Mouse (Mus musculus) layer of hippocampus, adult 9-11 months (tissue): Measurements from ENCODE around the gene Tmem25.

Experiments
- DNase-seq: peaks from one replicate; pipeline ENCODE4 v3.0.0; 2022

Tmem25 gene

GRCm38 (mm10) chr9:44799102-44799957 lies at the start of gene Tmem25:
TSS of gene Tmem25 (minus strand) at chr9:44799307.
- peak; percentile 91 for DNase-seq

- DNase-seq = no peak
Measured at GRCm38 (mm10) chr9:44847446-44847845, 48.3 kb upstream of the Tmem25 start.

GRCm38 (mm10) chr9:44841241-44841640 lies 42.1 kb upstream of the Tmem25 start:
- DNase-seq = no peak

- DNase-seq = peak; percentile 59
Measured at GRCm38 (mm10) chr9:44836439-44836838, 37.3 kb upstream of the Tmem25 start.

DNA sequence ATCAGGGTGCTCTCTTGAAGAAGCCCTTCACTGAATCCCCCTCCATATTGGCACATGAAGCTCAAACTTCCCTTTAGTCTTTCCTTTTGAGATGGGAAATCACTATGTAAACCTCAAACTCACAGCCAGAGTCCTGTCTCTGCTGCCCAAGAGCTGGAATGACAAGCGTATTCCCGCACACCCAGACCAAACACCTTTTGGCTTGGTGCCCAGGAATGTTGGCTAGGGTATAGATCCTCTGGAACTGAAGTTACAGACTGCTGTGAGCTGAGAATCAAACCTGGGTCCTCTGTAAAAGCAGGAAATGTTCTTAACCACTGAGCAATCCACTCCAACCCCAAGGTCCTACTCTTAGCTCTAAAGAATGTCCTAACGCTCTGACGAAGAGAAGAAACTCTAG lies 33.2 kb upstream of the Tmem25 start:
- DNase-seq = no peak

DNA sequence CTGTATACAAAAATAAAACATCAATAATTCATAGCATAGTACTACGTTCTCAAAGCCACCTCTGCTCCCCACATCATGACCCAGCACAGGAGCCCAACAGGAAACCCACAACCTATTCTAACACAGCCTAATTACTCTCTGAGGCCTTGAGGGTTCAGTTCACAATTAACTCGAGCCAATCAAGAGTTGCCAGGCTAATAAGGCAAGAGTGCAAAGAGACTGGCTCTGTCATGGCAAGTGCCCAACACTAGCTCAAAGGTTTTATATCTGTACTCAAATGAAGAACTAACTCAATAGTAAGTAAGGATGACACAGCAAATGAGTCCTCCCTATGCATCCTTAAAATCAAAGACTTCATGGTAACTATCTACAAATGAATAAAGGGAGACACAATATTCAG lies 31.4 kb upstream of the Tmem25 start:
- no peak for DNase-seq

GRCm38 (mm10) chr9:44828944-44829343 lies 29.8 kb upstream of the Tmem25 start:
- peak; percentile 49 for DNase-seq

DNA sequence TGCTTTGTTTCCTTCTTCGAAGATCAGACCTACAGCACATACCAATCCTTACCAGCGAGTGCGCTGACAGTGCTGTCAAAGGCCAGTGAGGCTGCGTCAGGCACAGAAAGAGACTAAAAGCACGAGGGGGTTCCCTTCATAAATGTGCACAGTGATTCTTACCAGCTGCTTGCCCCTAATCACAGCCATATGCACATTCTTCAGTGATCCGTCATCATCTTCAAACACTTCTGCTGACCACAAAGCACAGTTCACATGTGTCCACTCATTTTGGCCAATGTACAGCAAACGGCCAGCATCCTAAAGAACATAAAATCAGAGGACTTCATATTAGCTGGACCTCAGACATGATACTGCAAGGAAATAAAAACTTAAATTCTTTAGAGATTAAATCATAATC lies 27.6 kb upstream of the Tmem25 start:
- no peak for DNase-seq

GRCm38 (mm10) chr9:44819920-44820827 lies 21.1 kb upstream of the Tmem25 start:
- DNase-seq = no peak

GRCm38 (mm10) chr9:44817522-44817921 lies 18.4 kb upstream of the Tmem25 start:
- peak; percentile 68 for DNase-seq

DNA sequence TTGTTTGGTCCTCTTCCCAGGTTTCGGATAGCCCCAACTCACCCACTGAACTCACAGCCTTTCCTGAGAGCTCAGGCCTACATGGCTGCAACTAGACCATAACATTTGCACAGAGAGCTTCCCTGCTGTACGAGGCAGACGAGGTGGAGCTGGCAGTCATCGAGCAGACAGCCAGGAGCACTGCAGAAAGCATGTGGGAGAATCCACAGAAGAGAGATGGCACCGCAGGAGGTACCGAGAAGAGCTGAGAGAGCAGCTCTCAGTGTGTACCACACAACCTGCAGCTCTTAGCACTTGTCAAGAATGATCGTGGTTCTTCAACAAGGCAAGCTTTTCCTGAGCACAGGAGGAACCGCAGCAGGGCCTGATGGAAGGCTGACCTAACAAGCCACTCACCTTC lies 15.1 kb upstream of the Tmem25 start:
- DNase-seq = no peak

- DNase-seq = no peak
Measured at GRCm38 (mm10) chr9:44810316-44810715, 11.2 kb upstream of the Tmem25 start.

GRCm38 (mm10) chr9:44807778-44808177 lies 8.7 kb upstream of the Tmem25 start:
- DNase-seq = no peak

GRCm38 (mm10) chr9:44807141-44807540 lies 8.0 kb upstream of the Tmem25 start:
- DNase-seq = no peak

DNA sequence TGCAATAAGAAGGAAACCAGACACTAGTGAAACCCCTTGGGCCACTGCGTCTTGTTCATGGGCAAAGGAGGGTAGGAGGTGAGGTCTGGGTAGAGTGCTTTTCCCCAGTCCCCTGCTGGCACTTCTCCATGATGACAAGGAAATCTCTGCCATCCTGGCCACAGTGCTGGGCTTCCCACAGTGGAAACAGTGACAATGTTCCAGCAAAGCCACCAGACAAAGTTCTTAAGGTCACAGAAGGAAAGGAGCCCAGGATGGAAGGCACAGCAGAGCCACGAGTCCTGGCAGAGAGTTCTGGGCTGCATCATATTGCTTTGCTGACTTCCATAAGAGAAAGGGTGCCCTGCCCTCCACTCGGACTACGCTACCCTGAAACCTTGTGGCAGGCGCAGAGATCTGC lies 6.4 kb upstream of the Tmem25 start:
- DNase-seq = no peak

GRCm38 (mm10) chr9:44804678-44805077 lies 5.6 kb upstream of the Tmem25 start:
- DNase-seq = no peak

DNA sequence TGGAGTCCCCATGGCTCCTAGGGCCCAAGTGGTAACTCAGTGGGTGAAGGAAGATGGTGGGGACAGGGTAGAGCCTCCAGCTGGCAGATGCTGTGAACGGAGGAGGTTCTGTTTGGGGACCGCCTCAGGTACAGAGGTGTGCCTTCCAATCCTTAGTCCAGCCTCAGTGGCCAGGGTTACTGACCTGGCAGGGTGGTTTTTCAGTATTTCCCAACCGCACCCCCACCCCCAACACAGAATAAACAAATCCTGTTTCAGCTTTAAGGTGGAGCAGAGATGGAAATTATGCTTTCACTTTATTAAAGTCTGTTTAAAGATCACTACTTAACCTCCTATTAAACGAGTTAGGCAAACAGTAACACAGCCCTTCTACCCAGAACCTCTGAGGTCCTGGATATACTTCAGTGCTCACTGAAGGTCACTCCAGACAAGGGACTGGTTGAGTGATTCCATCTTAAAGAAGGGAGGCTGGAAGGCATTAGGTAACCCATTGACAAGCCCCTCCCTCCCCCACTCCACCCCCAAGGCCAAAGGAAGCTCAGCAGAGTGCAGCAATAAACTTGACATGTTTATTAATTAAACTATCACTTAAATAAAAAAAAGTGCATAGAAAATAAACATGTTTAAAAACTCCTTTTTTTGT lies 3.8 kb upstream of the Tmem25 start, which contains the start of gene Ttc36:
Gene Ttc36 (minus strand): TSS at position 265 of the 643 bp plus-strand sequence.
- no peak for DNase-seq

GRCm38 (mm10) chr9:44801669-44802068 lies 2.6 kb upstream of the Tmem25 start:
- DNase-seq = no peak

GRCm38 (mm10) chr9:44799958-44800324 lies 834 bp upstream of the Tmem25 start:
- no peak for DNase-seq

GRCm38 (mm10) chr9:44798298-44798697 lies 809 bp downstream of the Tmem25 start:
- DNase-seq = no peak

- DNase-seq = no peak
Measured at GRCm38 (mm10) chr9:44792842-44793241, 6.3 kb downstream of the Tmem25 start.

GRCm38 (mm10) chr9:44772750-44773651 lies 26.1 kb downstream of the Tmem25 start:
- DNase-seq = peak; percentile 94
